Mouse (Mus musculus) ES-CJ7 (cell line): ENCODE measurements at regions not wholly inside any gene's neighbourhood (a gene's known extent, or its start where the extent isn't known, plus 50 kb on each side); places are given as distances from the start of the nearest gene placed in this dataset.

ENCODE experiments used
- DNase-seq: peaks from one replicate; pipeline ENCODE4 v3.0.0; 2011; ENCODE audit warnings: low read depth, low spot score

- DNase-seq, result no peak
Observed at GRCm38 (mm10) chr7:70483536-70483935, 117.0 kb upstream of the Nr2f2 start.

- DNase-seq, result no peak
Observed at GRCm38 (mm10) chr7:70481880-70482279, 115.3 kb upstream of the Nr2f2 start.

GRCm38 (mm10) chr7:70472786-70473185, 106.3 kb upstream of the Nr2f2 start:
- no peak for DNase-seq

GRCm38 (mm10) chr7:70470557-70470956, 104.0 kb upstream of the Nr2f2 start:
- no peak for DNase-seq

DNA sequence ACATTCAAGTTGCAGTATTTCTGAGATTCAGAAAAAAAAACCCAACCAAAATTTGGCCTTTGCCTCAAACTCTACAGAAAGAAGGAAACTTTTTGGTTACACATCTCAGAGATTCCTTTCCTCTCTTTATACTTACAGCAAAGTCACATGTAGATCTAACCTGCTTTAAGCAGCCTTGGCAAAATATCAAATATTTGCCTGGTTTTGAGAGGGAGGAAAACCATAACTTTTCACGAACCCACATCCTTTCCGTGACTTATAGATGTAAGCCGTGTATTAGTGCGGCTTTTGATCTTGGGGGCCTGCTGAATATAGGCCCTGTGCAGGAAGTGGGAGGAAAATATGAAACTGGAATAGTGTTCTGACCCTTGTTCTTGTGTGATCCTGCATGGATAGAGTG, 95.6 kb upstream of the Nr2f2 start:
- DNase-seq, result no peak

- DNase-seq, result no peak
Observed at GRCm38 (mm10) chr7:70454525-70454924, 88.0 kb upstream of the Nr2f2 start.

DNA sequence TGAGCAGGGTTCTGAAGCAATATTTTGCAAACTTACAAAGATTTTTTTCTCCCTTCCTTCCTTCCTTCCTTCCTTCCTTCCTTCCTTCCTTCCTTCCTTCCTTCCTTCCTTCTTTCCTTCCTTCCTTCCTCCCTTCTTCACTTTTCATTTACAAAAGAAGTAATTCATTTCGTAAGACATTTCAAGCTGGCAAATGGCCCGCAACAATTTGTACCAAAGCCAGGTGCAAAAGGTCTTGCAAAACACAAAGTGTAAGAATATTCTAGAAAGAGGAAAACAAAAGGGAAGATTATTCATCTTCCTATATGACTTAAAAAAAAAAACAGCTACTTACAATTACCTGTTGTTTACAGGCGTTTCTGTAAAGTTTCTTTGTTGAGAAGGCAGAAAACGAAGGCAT, 86.3 kb upstream of the Nr2f2 start:
- no peak for DNase-seq

- no peak for DNase-seq
Observed at GRCm38 (mm10) chr7:70438908-70439307, 72.4 kb upstream of the Nr2f2 start.

DNA sequence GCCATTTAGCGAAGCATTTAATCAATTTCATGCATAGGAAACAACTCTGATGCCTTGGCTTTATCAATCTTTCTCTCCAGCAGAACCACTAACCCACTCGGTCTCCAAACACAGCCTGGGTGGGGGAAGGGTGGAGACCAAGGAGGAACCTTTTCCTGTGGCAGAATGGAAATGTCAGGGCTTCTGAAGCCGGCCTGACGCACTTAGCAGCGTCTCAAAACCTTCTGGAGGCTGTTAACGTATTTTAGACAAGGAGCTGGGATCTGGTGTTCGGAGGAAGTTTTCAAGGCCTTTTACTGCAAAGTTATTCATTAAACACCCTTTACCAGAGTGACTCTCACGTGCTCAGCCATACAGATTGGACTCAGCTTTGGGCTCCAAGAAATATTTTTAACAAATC, 67.3 kb upstream of the Nr2f2 start:
- no peak for DNase-seq

DNA sequence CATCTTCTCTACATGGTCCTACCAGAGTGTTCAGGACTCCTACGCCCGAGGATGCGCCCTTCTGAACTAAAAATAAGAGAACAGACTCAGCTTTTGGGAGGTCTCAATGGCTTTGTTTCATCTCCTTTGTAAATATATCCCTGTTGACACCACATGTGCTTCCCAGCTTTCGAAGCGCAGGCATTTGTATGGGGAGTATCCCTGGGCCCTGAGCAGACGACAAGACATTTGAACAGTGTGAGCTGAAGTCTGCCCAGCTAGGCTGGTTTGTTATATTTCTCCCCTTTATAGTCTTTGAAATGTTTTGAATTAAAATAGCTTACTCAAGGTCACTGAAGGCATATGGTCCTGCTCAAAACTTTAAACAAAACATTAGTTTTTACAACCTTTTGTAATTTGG, 66.8 kb upstream of the Nr2f2 start:
- no peak for DNase-seq

DNA sequence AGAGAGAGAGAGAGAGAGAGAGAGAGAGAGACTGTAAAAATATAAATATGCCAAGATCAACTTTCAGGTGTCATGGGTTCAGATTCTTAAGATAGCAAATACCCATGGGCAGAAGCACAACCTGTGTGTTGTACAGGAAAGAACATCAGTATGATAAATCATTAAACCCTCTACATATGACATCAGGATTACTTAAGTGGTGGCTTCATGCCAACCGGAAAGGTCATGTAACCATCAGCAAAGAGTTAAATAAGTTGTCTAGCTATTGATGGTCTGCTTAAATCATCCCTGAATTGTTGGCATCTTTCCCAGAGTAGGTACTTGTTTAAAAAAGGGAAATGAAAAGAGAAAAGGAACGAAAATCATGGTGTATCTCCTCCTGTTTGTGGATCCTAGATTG, 65.2 kb upstream of the Nr2f2 start:
- no peak for DNase-seq

DNA sequence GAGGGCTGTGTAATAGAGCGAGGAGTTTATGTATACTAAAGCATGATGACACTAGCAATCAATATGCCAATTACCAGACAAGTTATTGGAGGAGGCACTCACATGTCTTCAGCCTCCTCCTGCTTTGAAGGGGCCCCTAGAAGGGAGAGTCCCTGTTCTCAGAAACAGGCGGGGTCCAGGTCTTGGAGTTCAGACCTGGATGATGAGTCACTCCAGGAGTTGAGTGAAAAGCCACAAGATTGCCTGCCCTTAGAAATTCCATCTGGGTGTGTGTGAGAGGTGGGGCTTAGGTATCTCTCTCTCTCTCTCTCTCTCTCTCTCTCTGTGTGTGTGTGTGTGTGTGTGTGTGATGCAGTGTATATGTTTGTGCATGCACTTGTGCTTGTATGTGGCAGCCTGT, 62.8 kb upstream of the Nr2f2 start:
- DNase-seq, result peak; percentile 11

- no peak for DNase-seq
Observed at GRCm38 (mm10) chr7:70424231-70424620, 57.7 kb upstream of the Nr2f2 start.

GRCm38 (mm10) chr7:70423524-70424230, 57.1 kb upstream of the Nr2f2 start:
- DNase-seq, result no peak

DNA sequence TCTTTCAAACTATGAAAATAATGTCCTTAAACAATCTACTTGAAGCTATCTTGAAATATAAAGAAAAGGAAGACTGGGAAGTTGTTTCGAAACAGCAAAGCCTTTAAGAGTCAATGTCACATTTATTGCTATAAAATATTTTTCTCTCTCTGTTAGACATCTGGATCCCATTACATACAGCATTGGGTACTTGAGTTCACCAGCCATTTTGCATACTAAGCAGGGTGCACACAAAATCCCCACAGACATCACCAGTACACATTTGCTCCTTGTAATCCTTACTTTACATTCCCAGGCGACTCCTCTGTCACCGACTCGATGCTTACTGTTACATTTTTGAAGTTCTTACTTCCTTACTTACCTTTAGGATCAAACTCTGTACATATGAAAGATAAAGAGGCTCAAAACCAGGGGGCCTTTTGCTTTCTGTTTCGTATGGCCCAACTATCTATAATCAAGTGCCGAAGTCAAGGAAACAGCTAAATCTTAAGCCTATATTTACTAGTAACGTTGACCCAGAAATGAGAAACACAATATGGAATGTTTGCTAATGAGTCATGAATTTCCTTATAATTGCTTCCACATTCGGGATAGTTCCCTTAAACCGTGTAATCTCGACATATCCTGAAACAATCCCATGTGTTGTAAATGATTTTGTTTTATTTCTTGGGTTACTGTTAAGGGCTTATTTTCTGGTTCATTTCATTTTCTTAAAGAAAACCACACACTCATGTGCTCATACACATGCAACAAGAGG, 49.8 kb upstream of the Nr2f2 start:
- no peak for DNase-seq
